Mouse (Mus musculus): ENCODE results near the gene Neurl1a. TPM values are rescaled to one million over a fixed set of nuclear protein-coding genes. Genes with fewer than 3 reads are reported as not detected.

Gene Neurl1a
- polyA plus RNA-seq, 1 experiment from 2014 or later: 0.70 TPM

DNA sequence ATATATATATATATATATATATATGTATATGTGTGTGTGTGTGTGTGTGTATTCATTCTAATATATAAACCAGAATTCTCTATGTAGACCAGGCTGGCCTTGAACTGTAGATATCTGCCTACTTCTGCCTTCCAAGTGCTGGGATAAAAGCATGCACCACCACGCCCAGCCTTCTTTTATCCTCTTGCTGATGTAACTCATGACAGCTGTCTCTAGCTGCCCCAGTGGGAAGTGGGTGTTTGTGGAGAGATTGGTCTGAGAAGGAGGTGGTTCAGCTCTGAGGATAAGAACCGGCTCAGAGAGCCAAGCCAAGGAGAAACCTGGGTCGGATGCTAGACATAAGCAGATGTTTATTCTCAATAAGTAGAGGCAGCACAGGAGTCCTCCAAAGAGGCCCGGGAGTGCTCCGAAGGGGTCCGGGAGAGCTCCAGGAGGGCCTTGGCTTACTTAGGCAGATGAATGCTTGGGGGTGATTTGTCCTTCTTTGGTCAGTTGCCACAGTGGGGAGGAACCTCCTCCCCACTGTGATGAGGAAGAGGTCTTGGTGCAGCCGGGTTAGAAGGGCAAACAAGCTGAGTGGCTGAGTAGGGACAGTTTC, 10.9 kb upstream of the Neurl1a start:
- DNase-seq (ENCODE audit: low spot score): no peak

DNA sequence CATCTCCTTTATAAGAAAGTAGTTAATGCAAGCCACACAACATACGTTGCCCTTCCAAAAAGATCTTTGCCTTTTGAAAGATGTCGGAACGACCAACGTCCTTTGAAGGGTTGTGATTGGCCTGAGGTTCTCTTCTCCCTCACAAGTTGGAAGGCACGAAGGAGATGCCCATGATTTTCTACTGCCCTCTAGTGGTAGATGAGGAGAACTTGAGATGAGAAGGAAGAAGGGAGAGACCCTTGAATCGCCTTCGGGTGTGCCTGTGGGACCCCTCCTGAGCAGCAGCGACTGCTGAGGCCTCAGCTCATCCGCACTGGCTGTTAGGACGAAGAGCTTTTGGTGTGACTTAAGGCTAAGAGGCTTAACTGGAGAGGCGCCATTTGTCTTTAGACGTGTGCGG, 10.4 kb upstream of the Neurl1a start:
- DNase-seq (ENCODE audit: low spot score): peak; percentile 74

DNA sequence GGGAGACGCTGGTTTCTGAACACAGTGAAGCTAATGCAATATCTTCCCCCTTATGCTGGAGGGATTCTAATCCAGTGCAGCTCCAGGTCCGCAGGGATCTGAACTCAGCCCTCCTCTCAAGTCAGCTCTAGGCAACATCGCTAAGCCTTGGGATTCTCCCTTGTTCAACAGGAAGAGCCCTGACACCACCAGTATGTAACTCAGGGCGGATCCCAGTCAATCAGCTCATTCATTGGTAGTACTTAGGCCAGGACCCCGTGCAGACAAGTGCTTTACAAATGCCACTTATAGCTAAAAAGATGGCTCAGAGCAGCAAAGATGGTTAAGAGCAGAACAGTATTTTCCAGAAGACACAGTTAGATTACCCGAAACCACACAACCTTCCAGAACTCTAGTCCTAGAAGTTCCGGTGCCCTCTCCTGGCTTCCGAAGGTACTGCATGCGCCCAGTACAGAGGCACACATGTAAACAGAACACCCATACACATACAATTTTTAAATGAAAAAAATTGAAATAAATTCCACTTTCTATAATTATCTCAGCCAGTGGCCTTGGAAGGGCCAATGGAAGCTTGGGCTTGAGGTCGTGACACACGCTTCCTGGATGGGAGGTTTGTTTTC, 9.7 kb upstream of the Neurl1a start:
- peak; percentile 81 for DNase-seq (ENCODE audit: low spot score)

DNA sequence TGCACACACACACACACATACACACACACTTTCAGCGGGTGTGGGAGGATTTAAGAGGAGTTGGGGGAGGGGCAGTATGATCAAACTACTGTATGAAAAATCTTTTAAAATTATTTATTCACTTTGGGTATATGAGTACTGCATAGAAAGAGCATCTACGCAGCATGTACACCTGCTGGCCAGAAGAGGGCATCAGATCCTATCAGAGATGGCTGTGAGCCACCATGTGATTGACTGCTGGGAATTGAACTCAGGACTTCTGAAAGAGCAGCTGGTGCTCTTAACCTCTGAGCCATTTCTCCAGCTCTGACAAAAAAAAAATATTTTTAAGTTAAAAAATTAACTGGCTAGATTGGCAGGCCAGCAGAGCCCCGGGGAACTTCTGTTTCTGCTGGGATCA, 4.1 kb upstream of the Neurl1a start:
- peak; percentile 32 for DNase-seq (ENCODE audit: low spot score)

DNA sequence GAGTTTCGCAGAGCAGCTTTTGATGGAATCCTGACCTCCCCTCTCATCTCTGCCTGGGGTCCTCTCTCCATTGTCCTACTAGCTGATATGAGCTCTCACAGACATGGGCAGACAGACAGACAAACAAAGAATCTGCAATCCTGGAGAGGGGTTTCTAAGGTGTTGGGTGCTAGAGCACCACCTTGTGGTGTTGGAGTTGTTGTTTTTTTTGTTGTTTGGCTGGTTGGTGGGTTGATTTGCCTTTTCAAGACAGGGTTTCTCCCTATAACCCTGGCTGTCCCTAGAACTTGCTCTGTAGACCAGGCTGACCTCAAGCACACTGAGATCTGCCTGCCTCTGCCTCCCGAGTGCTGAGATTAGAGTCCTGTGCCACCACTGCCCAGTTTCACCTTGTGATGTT, 3.1 kb upstream of the Neurl1a start:
- peak; percentile 20 for DNase-seq (ENCODE audit: low spot score)

DNA sequence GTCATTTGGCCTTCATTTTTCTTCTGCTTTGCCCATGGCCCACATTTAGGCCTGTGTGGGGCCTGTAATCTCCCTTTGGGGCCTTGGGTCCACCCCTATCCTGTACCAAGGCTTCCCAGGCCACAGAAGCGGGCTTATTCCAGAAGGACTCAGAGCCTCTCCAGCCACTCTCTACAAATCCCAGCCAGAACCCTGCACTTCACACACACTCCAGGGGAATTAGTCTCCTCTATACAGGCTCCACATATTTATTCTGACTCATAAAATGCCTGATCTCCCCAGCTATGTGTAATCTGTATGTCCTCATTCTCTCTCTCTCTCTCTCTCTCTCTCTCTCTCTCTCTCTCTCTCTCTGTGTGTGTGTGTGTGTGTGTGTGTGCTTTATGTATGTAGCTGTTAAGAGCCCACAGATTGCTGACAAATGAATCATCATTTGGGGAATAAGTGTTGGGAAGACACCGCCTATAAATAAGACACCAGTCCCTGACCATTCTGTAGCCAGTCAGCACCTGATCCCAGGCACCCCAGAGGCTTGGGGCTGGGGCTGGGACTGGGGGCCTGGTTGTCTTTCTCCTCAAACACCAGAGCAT, 1.6 kb upstream of the Neurl1a start:
- no peak for DNase-seq (ENCODE audit: low spot score)

DNA sequence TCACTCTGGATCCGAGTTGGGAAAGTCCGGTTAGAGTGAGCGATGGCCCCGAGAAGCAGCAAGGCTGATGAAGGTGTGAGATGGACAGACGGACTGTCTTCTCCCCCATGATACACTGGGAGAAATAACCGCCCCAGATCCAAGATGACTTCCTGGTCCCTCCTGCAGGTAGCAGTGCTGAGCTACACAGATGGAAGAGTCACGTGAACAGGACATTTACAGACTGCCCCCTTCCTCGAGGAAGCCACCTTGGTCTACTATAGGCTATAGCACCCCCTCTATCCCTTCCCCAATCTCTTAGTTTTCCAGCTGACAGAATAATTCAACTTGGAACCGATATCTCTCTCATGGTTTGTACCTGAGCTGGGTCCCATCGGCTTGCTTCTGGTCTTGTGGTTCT, 619 bp upstream of the Neurl1a start:
- DNase-seq (ENCODE audit: low spot score): peak; percentile 22

DNA sequence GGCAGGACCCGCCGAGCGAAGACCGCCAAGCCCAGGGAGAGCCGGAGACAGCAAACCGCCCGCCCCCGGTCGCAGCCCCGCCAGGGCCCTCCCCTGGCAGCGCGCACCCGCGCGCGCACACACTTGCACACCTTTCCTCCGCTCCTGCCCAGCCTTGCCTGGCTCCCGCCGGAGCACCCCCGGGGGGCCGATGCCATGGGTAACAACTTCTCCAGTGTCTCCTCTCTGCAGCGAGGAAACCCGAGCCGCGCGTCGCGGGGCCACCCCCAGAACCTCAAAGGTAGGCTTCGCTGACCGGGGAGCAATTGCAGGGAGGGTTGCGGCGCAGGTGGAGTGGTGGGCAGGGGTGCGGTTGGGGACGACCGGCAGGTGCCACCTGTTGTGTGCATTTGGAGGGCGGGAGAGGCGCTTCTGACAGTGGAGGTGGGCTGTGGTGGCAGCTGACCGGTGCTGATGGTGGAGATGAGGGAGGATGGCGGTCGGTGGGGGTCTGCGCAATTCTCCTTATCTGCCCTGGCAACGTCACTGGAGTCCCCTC, 721 bp downstream of the Neurl1a start:
- DNase-seq (ENCODE audit: low spot score): no peak

DNA sequence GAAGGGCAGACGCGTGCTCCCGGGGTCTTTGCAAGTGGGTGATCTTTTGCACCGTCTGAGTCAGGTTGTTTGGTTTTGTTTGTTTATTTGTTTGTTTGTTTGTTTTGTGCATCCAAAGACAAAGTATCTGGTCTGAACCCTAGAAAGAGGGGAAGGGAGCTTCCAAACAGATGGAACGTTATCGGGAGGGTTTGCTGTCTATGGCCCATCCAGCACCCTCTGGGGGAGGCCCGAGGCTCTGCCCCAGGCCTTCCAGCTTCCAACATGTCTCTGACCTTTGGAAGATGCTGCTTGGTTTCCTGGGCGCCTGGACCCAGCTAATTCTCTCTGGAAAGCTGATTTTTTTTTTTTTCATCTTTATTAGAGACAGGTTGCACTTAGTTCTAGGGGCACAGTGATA, 1.4 kb downstream of the Neurl1a start:
- DNase-seq (ENCODE audit: low spot score): no peak

DNA sequence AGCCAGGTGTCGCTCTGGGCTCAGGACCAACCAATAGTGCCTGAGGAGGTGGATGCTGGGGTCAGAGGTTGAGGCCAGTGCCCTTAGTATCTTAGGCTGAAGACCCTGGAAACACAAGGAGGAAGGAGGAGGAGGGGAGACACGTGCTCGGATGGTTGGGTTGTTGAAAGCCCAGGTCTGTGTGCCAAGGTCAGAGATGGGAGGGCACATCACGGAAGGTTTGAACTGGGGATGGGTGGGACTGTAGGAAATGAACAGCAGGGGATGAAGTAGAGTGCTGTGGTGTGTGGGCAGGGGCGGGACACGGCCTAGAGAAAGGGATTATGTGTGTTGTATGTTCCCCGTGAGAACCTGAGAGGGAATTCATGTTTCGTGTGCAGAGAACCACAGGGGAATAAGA, 5.6 kb downstream of the Neurl1a start:
- no peak for DNase-seq (ENCODE audit: low spot score)

DNA sequence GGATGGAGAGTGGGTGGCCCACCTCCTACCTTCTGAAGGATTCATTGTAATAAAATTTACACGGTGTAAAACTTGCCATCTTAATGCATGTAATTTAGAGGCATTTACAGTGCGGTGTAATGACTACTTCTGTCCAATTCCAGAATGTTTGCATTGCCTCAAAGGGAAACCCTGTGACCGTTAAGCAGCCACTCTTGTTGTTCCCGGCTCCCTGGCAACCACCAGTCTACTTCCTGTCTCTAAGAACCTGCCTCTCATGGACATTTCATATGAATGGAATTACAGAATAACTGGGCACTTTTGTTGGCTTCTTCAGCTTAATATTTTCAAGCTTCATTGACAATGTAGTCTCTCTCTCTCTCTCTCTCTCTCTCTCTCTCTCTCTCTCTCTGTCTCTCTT, 6.1 kb downstream of the Neurl1a start:
- DNase-seq (ENCODE audit: low spot score): no peak

DNA sequence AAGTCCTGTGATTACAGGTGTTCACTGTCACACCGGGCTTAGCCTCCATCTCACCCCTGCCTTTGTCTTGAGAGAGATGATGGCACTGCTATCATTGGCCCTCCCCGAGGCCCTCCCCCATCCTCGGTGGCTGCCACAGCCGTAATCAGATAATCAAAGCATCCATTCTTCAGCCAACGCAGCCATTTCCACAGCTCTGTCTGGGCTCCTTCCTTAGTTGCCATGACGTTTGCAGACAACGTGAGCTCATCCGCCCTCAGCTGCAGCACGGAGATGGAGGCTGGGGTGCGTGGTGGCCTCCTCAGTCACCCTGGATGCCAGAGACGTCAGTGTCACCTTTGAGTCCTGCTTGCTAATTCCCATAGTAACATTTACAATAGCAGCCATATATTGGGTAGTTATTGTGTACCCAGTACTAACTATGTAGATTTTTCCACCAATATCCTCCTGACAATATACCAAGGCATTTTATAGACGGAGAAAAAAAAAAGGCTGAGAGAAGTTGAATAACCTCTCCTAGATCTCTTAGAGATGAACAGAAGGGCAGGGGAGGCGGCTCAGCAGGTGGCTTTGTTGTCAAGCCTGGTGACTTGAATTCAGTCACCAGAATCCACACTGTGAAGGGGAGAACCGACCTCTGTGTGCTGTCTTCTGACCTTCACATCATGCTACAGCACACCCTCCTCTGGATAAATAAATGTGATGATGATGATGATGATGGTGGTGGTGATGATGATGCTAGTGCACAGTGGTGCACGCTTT, 8.1 kb downstream of the Neurl1a start:
- no peak for DNase-seq (ENCODE audit: low spot score)

DNA sequence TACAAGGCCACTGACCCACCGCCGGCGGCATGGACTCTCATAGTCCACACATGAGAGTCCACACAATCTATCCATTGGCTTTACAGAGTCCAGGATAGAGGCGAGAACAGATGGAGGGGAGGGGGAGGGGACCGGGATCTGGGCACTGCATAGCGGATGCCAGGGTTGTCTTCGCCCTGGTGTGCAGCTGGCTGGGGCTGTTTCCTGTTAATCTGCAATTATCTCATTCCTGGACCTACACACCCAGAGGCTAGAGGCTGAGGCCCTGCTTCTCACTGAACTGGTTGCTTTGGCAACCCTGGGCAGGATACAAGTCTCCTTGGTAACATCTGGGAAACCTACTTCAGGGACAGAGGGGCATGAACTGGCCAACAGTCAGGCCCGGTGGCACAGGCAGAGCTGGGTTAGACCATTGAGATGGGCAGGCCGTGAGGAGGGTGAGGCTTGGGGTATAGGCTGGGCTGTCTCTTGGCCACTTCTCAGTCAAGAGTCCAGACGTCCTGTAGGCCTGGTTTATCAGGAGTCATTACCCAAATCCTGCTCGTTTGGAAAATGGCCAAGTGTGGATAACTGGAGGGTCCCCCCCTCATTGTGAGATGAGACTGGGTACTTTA, 10.0 kb downstream of the Neurl1a start:
- DNase-seq (ENCODE audit: low spot score): no peak

DNA sequence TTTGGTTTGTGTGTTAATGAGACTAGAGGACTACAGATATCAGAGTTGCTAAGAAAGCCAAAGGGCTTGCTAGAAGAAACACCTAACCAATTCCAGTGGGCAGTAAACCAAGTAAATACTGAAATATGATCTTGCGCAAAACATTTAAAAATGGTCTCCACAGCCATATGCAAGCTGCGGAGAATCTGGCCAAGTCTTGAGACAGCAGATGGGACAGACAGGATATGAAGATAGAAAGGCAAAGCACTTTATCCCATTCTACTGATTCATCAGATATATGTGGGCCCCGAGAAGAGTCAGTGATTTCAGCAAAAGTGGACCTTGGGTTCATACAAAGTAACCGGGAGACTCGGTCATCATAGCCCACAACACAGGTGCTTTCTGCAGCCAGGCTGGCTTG, 13.5 kb downstream of the Neurl1a start:
- no peak for DNase-seq (ENCODE audit: low spot score)

DNA sequence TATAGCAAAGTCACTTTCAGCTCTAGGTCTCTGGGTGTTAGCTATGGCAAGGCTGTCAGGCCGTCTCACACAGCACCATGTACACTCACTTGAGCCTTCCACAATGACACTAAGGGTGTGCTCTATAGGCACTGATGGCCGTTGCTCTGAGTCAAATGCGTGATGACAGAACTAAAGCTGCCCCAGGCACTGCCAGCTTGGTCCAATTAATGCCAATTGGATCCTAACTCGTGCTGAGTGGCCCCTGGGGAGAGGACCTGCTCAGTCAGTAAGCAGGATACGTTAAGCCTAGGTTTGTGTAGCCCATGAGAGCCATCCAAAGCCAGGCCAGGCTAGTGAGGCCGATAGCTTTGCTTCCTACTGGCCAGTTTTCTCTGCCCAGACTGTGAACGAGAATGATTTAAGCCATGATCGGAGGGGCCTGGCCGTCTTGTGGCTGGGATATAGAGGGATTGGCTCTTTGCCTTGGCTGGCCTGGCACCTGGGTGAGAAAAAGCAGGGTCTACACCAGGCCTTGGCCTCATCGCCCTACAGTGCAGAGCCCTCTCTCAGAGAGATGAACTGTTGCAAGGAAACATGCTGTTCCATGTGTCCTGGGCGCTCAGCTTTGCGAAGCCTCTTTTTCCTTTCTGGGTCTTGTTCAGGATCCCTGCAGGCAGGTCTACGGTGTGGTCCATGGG, 20.2 kb downstream of the Neurl1a start:
- DNase-seq (ENCODE audit: low spot score): no peak

DNA sequence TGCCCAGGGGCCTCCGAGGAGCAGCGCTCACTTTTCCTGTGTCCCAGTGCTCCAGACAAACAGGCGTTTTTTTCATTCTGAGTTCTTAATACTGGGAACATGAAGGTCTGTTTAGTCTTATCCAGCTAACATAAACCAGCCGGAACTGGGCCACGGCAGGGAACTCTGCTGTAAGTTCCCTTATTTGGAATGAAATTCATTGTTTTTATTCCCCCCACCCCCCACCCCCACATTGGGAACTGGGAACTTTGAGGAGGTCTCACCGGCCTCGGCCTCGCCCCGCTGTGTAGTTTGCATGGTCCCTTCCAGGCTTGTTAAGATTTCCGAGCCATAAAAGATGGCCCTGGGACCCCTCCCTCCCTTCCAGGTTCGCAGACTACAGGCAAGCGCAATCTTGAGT, 23.4 kb downstream of the Neurl1a start:
- DNase-seq (ENCODE audit: low spot score): no peak

DNA sequence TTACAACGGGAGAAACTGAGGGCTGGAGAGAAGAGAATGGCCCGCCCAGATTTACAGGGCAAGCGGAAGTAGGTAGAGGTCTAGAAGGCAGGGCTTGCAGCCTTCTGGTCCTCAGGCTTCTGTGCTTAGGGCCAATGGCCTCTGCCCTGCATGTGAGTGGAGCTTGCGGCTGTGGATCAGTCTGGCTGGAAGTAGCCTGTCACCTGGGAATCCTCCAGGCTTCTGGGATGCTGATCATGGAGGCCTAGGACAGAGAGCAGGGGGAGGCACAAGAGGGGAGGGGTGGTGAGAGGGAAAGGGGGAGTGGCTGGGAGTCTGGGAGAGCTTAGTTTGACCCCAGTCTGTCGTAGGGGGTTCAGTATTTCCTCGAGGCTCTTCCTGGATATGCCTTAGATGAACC, 23.8 kb downstream of the Neurl1a start:
- no peak for DNase-seq (ENCODE audit: low spot score)

DNA sequence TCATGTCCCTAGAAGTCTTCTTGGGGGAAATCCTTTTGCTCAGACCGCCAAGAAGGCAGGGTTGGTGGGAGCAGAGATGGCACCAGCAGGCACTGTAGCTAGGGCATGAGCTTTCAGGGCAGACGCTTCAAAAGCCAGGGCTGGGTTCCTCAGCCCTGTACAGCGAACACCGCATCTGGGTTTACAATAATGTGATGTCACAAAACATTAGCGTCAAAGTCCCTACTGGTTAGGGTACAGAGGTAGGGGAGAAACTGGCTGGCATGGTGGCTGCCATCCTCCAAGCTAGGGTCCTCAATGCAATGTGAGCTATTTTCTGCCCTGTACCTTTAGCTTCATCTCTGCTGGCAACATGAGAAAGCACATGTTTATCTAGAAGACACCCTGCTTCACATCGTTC, 24.4 kb downstream of the Neurl1a start:
- no peak for DNase-seq (ENCODE audit: low spot score)

DNA sequence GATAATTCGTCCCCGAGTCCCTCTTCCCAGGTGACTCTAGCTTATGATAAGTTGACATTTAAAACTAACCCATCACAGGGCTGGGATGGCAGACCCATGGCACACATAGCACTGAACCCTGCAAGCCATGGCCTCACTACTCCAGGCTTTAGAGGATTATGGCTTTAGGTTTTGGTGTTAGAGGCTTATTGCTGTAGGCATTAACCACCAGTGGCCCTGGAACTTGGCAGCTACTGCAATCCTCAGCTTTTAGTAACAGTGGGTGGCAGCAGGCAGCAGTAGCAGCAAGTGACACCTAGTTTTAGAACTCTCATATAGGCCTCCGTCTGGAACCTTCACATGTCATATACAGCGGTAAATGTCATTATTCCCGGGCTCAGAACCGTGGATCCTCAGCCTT, 26.0 kb downstream of the Neurl1a start:
- no peak for DNase-seq (ENCODE audit: low spot score)

DNA sequence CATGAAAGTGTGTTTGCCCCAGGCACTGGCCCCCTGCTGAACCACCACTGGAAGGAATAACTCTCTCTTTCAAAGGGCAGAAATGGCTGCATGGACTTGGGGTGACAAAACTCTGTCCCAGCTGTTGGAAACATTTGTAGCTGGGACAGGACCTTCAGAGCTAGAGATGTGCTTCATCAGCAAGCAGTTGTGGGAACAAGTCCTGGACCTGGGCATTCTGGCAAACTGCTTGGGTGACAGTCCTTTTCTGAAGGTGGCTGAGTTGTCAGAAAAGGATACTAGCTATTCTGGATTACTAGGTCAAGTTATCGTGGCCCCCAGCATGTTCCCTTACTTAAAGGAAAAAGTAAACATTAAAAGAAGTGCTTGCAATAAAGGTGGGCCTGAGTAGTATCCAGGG, 27.5 kb downstream of the Neurl1a start:
- no peak for DNase-seq (ENCODE audit: low spot score)

DNA sequence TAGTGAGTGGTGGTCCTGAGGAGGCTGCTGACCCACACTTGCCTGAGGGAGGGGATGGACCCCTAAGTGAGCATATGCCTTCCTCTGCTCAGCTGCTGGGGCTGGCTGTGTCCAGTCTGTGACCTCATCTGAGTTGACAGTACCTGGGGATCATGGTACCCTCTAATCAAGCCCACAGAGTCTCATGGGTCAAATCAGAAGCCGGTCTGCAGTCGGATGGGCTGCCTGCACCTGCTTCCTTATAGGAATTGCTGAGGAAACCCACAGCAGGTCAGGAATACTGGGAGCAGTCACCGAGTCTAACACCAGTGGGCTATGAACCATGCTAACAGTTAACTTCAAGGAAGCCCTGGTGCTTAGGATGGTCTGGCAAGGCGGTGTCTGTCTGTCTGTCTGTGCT, 31.8 kb downstream of the Neurl1a start:
- no peak for DNase-seq (ENCODE audit: low spot score)

Measured in thymus, postnatal 0 days (tissue).